Mouse (Mus musculus): Measurements from ENCODE around the gene Ptk6. TPM values are rescaled to one million over a fixed set of nuclear protein-coding genes. Genes with fewer than 3 reads are reported as not detected.

Gene Ptk6
- polyA plus RNA-seq (2014; fragmentation: Illumina TruSeq; extraction: RNeasy Lipid Tissue Mini Kit (QIAGEN cat#74804); ENCODE audit: insufficient read depth, low read depth, low replicate concordance), result 0.21 TPM

DNA sequence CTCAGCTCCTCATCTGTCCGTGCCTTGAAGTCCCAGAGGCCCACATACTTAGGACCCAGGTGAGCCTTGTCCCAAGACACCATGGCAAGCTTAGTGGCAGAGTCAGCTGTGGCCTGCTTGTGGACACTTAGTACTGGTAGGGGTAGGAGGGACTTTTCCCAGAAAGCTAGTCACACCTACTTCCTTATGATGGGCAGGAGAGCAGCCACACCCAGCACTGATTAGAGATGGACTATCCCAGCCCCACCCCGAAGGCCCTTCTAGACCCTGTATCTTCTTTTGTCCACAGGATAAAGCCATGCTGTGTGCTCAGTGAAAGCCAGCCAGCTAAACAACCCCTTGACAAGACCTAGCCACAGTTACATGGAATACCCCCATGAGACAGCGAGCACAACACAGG is at the start of gene Ptk6:
Gene Ptk6 (minus strand): TSS at position 368 of the 400 bp plus-strand sequence.

DNA sequence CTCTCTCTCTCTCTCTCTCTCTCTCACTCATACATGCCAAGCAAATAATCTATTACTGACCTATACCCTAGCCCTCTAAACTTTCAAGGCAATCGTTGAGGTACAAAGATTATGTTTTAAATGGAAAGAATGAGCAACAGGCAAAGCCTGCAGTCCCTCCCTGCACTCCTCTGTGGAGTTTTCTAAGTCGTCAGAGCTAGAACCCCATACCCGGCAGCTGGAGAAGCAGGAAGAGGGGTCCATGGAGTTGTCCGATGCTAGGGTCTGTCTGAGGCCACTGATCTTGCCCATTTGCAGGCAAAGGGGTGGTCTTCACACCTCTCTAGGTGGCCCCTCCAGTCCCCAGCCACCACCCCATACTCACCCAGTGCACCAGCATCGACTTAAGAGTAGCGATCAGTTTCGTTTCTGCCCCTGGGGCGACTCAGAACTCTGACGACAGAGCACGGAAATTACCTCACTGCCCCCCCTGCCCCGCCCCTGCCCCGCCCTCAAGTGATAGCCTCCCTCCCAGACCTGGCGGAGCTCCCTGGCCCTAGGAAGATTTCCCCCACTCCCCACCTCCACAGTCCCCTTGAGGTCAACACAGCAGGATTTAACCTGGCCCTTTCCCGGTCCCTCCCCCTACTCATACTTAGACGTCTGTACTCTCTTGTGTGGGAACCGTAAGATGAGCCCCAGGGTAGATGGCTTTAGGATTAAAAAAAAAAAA is 39.2 kb upstream of the Ptk6 start, which contains the start of gene Helz2:
Gene Helz2 (minus strand): TSS at position 426 of the 712 bp plus-strand sequence.

DNA sequence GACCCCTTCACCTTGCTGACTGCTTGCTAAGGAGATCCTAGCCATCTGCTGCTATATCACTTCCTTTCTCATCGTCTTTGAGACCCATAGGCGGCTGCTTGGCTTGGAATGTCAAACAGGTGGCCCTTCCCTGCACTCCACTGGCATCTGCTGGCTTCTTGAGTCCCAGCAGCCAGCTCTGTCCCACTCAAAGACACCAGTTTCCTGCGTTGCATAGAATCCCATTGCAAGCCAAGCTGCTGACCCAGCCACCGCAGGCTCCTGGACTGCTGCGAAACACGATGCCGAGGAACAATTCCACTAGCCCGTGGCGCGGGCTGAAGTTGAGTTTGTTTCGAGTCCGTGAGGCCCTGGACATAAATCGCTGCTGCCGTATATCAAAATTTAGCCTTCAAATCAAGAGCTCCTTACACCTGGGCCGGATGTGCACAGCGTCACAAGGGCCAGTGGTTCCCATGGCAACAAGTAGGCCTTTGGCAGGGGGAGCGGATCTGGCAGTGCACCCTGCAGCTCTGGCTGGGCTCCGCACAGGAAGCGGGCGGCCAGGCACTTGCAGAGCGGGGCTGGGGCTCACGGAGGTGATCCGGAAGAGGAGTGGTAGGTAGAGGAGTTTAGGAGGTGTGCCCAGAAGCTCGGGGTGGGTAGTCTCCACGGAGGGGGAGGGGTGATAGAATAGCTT is 17.1 kb upstream of the Ptk6 start, which contains the start of gene Fndc11:
Gene Fndc11 (plus strand): TSS at position 476 of the 679 bp plus-strand sequence.

DNA sequence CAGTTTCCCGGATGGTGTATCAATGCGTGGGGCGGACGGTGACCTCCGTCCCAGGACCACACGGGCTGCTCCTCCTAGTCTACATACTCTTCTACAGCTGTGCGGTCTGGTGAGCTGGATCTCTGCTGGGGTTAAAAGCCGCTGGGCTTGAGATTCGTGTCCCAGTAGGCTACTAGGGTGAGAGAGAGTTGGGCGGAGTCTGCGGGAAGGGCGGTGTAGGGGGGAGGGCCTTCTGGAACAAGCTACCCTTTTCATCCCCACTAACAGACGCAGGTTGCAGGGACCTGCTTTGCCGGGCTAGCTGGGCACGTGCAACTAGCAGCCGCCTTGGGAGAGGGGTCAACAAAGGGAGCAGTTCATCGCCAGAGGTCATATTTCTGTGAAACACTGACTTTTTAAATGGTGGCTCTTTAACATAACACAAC is 10.4 kb upstream of the Ptk6 start, which contains the start of gene Srms:
Gene Srms (minus strand): TSS at position 165 of the 425 bp plus-strand sequence.

GRCm38 (mm10) chr2:181187121-181188000 is 15.2 kb downstream of the Ptk6 start, which contains the start of gene Ppdpf:
Gene Ppdpf (plus strand): TSS chr2:181187247.

GRCm38 (mm10) chr2:181156248-181157121 is 46.1 kb downstream of the Ptk6 start, which contains the start of gene Eef1a2:
Gene Eef1a2 (minus strand): TSS chr2:181157014.

Other genes starting within 250 kb of the Ptk6 start
- 70.8 TPM for gene Nkain4, start 248.1 kb downstream of the Ptk6 start, polyA plus RNA-seq (2014; fragmentation: Illumina TruSeq; extraction: RNeasy Lipid Tissue Mini Kit (QIAGEN cat#74804); ENCODE audit: insufficient read depth, low read depth, low replicate concordance)
- gene Arfgap1, start 235.6 kb downstream of the Ptk6 start, polyA plus RNA-seq (2014; fragmentation: Illumina TruSeq; extraction: RNeasy Lipid Tissue Mini Kit (QIAGEN cat#74804); ENCODE audit: insufficient read depth, low read depth, low replicate concordance), result 21.3 TPM
- 1.0 TPM for gene Col20a1, start 216.3 kb downstream of the Ptk6 start, polyA plus RNA-seq (2014; fragmentation: Illumina TruSeq; extraction: RNeasy Lipid Tissue Mini Kit (QIAGEN cat#74804); ENCODE audit: insufficient read depth, low read depth, low replicate concordance)
- not detected for gene Chrna4, start 159.2 kb downstream of the Ptk6 start, polyA plus RNA-seq (2014; fragmentation: Illumina TruSeq; extraction: RNeasy Lipid Tissue Mini Kit (QIAGEN cat#74804); ENCODE audit: insufficient read depth, low read depth, low replicate concordance)
- not detected for gene Kcnq2, start 67.5 kb downstream of the Ptk6 start, polyA plus RNA-seq (2014; fragmentation: Illumina TruSeq; extraction: RNeasy Lipid Tissue Mini Kit (QIAGEN cat#74804); ENCODE audit: insufficient read depth, low read depth, low replicate concordance)
- gene Eef1a2, start 45.8 kb downstream of the Ptk6 start, polyA plus RNA-seq (2014; fragmentation: Illumina TruSeq; extraction: RNeasy Lipid Tissue Mini Kit (QIAGEN cat#74804); ENCODE audit: insufficient read depth, low read depth, low replicate concordance), result 7.4 TPM
- gene Ppdpf, start 15.5 kb downstream of the Ptk6 start, polyA plus RNA-seq (2014; fragmentation: Illumina TruSeq; extraction: RNeasy Lipid Tissue Mini Kit (QIAGEN cat#74804); ENCODE audit: insufficient read depth, low read depth, low replicate concordance), result 150 TPM
- 2.4 TPM for gene Srms, start 10.4 kb upstream of the Ptk6 start, polyA plus RNA-seq (2014; fragmentation: Illumina TruSeq; extraction: RNeasy Lipid Tissue Mini Kit (QIAGEN cat#74804); ENCODE audit: insufficient read depth, low read depth, low replicate concordance)
- gene Fndc11, start 17.2 kb upstream of the Ptk6 start, polyA plus RNA-seq (2014; fragmentation: Illumina TruSeq; extraction: RNeasy Lipid Tissue Mini Kit (QIAGEN cat#74804); ENCODE audit: insufficient read depth, low read depth, low replicate concordance), result 0.86 TPM
- gene Helz2, start 39.2 kb upstream of the Ptk6 start, polyA plus RNA-seq (2014; fragmentation: Illumina TruSeq; extraction: RNeasy Lipid Tissue Mini Kit (QIAGEN cat#74804); ENCODE audit: insufficient read depth, low read depth, low replicate concordance), result 9.0 TPM
- 7.6 TPM for gene Gmeb2, start 85.2 kb upstream of the Ptk6 start, polyA plus RNA-seq (2014; fragmentation: Illumina TruSeq; extraction: RNeasy Lipid Tissue Mini Kit (QIAGEN cat#74804); ENCODE audit: insufficient read depth, low read depth, low replicate concordance)
- gene Stmn3, start 111.7 kb upstream of the Ptk6 start, polyA plus RNA-seq (2014; fragmentation: Illumina TruSeq; extraction: RNeasy Lipid Tissue Mini Kit (QIAGEN cat#74804); ENCODE audit: insufficient read depth, low read depth, low replicate concordance), result 0.21 TPM
- 9.1 TPM for gene Rtel1, start 117.0 kb upstream of the Ptk6 start, polyA plus RNA-seq (2014; fragmentation: Illumina TruSeq; extraction: RNeasy Lipid Tissue Mini Kit (QIAGEN cat#74804); ENCODE audit: insufficient read depth, low read depth, low replicate concordance)
- 16.6 TPM for gene Zgpat, start 162.1 kb upstream of the Ptk6 start, polyA plus RNA-seq (2014; fragmentation: Illumina TruSeq; extraction: RNeasy Lipid Tissue Mini Kit (QIAGEN cat#74804); ENCODE audit: insufficient read depth, low read depth, low replicate concordance)
- 50.5 TPM for gene Arfrp1, start 162.6 kb upstream of the Ptk6 start, polyA plus RNA-seq (2014; fragmentation: Illumina TruSeq; extraction: RNeasy Lipid Tissue Mini Kit (QIAGEN cat#74804); ENCODE audit: insufficient read depth, low read depth, low replicate concordance)
- gene Lime1, start 177.3 kb upstream of the Ptk6 start, polyA plus RNA-seq (2014; fragmentation: Illumina TruSeq; extraction: RNeasy Lipid Tissue Mini Kit (QIAGEN cat#74804); ENCODE audit: insufficient read depth, low read depth, low replicate concordance), result 18.4 TPM